Mouse (Mus musculus): ENCODE measurements at regions not wholly inside any gene's neighbourhood (a gene's known extent, or its start where the extent isn't known, plus 50 kb on each side); places are given as distances from the start of the nearest gene placed in this dataset.

GRCm38 (mm10) chr12:110165462-110165861, 113.4 kb upstream of the Dio3 start:
- Histone ChIP-seq H3K27ac (replicated peaks; ENCODE audit: low read depth, low read length) (no peak overlapping the region), H3K4me1 (ENCODE audit: control insufficient read depth, insufficient read depth, low read length) (peaks cover 4% of the 10 kb centered on the region; the same call in 1 of the 2 replicates), H3K9me3 (ENCODE audit: control insufficient read depth, low read length) (no peaks in the 10 kb centered on the region), H3K36me3 (ENCODE audit: control insufficient read depth, insufficient read depth, low read length) (no peaks in the 10 kb centered on the region), H3K4me3 (ENCODE audit: low read depth, low read length) (no peak overlapping the region), H3K27me3 (replicated peaks; ENCODE audit: control insufficient read depth, insufficient read depth, low read length) (no peaks in the 10 kb centered on the region), H3K4me2 (ENCODE audit: low read depth, low read length) (no peak overlapping the region), H3K9ac (ENCODE audit: low read depth, low read length) (no peak overlapping the region)
- ATAC-seq (ENCODE audit: low read depth), result no peak
- WGBS, result 53% methylated on average over 13 of the region's 13 CpGs
- no peak for DNase-seq (ENCODE audit: low spot score)

- ATAC-seq (ENCODE audit: low read depth), result no peak
These were observed 110.5 kb upstream of the Dio3 start for GRCm38 (mm10) chr12:110168407-110168806.

GRCm38 (mm10) chr12:110169261-110169660, 109.6 kb upstream of the Dio3 start:
- H3K4me3 ChIP-seq (ENCODE audit: low read depth, low read length), result no peak overlapping the region
- DNase-seq (ENCODE audit: low spot score) (no peak), ATAC-seq (ENCODE audit: low read depth) (no peak)
- H3K27ac ChIP-seq (replicated peaks; ENCODE audit: low read depth, low read length), result no peak overlapping the region
- no peak overlapping the region for H3K9ac ChIP-seq (ENCODE audit: low read depth, low read length)
- 93% methylated on average over 1 of the region's 1 CpGs for WGBS
- H3K27me3 ChIP-seq (replicated peaks; ENCODE audit: control insufficient read depth, insufficient read depth, low read length), result no peaks in the 10 kb centered on the region
- no peak overlapping the region for H3K4me2 ChIP-seq (ENCODE audit: low read depth, low read length)
- no peaks in the 10 kb centered on the region for H3K36me3 ChIP-seq (ENCODE audit: control insufficient read depth, insufficient read depth, low read length)
- no peaks in the 10 kb centered on the region for H3K4me1 ChIP-seq (ENCODE audit: control insufficient read depth, insufficient read depth, low read length)
- no peaks in the 10 kb centered on the region for H3K9me3 ChIP-seq (ENCODE audit: control insufficient read depth, low read length)

More at GRCm38 (mm10) chr12:110168407-110168806, 110.5 kb upstream of the Dio3 start:
- Histone ChIP-seq H3K9ac (ENCODE audit: low read depth, low read length) (no peak overlapping the region), H3K4me2 (ENCODE audit: low read depth, low read length) (no peak overlapping the region), H3K27ac (replicated peaks; ENCODE audit: low read depth, low read length) (no peak overlapping the region), H3K4me1 (ENCODE audit: control insufficient read depth, insufficient read depth, low read length) (no peaks in the 10 kb centered on the region), H3K9me3 (ENCODE audit: control insufficient read depth, low read length) (no peaks in the 10 kb centered on the region), H3K27me3 (replicated peaks; ENCODE audit: control insufficient read depth, insufficient read depth, low read length) (no peaks in the 10 kb centered on the region), H3K36me3 (ENCODE audit: control insufficient read depth, insufficient read depth, low read length) (no peaks in the 10 kb centered on the region), H3K4me3 (ENCODE audit: low read depth, low read length) (no peak overlapping the region)
- no peak for DNase-seq (ENCODE audit: low spot score)
- WGBS, result 77% methylated on average over 4 of the region's 4 CpGs

GRCm38 (mm10) chr12:110170496-110170895, 108.4 kb upstream of the Dio3 start:
- ATAC-seq (ENCODE audit: low read depth), result no peak

GRCm38 (mm10) chr12:110177826-110178225, 101.0 kb upstream of the Dio3 start:
- DNase-seq (ENCODE audit: low spot score), result no peak
- H3K4me2 ChIP-seq (ENCODE audit: low read depth, low read length), result no peak overlapping the region
- H3K27me3 ChIP-seq (replicated peaks; ENCODE audit: control insufficient read depth, insufficient read depth, low read length), result no peaks in the 10 kb centered on the region
- H3K9me3 ChIP-seq (ENCODE audit: control insufficient read depth, low read length), result no peaks in the 10 kb centered on the region
- H3K36me3 ChIP-seq (ENCODE audit: control insufficient read depth, insufficient read depth, low read length), result no peaks in the 10 kb centered on the region
- H3K4me3 ChIP-seq (ENCODE audit: low read depth, low read length), result no peak overlapping the region
- H3K4me1 ChIP-seq (ENCODE audit: control insufficient read depth, insufficient read depth, low read length), result no peaks in the 10 kb centered on the region
- H3K9ac ChIP-seq (ENCODE audit: low read depth, low read length), result no peak overlapping the region
- no peak for ATAC-seq (ENCODE audit: low read depth)
- 95% methylated on average over 2 of the region's 2 CpGs for WGBS
- H3K27ac ChIP-seq (replicated peaks; ENCODE audit: low read depth, low read length), result no peak overlapping the region

More at GRCm38 (mm10) chr12:110170496-110170895, 108.4 kb upstream of the Dio3 start:
- H3K4me3 ChIP-seq (ENCODE audit: low read depth, low read length), result no peak overlapping the region
- no peaks in the 10 kb centered on the region for H3K36me3 ChIP-seq (ENCODE audit: control insufficient read depth, insufficient read depth, low read length)
- no peak overlapping the region for H3K27ac ChIP-seq (replicated peaks; ENCODE audit: low read depth, low read length)
- H3K27me3 ChIP-seq (replicated peaks; ENCODE audit: control insufficient read depth, insufficient read depth, low read length), result no peaks in the 10 kb centered on the region
- 87% methylated on average over 8 of the region's 8 CpGs for whole genome bisulfite sequencing
- no peak for DNase-seq (ENCODE audit: low spot score)
- no peak overlapping the region for H3K9ac ChIP-seq (ENCODE audit: low read depth, low read length)
- no peaks in the 10 kb centered on the region for H3K9me3 ChIP-seq (ENCODE audit: control insufficient read depth, low read length)
- no peak overlapping the region for H3K4me2 ChIP-seq (ENCODE audit: low read depth, low read length)
- H3K4me1 ChIP-seq (ENCODE audit: control insufficient read depth, insufficient read depth, low read length), result no peaks in the 10 kb centered on the region

- Histone ChIP-seq H3K36me3 (ENCODE audit: control insufficient read depth, insufficient read depth, low read length) (no peaks in the 10 kb centered on the region), H3K4me3 (ENCODE audit: low read depth, low read length) (no peak overlapping the region), H3K27me3 (replicated peaks; ENCODE audit: control insufficient read depth, insufficient read depth, low read length) (peaks cover 45% of the 10 kb centered on the region), H3K27ac (replicated peaks; ENCODE audit: low read depth, low read length) (no peak overlapping the region), H3K9ac (ENCODE audit: low read depth, low read length) (no peak overlapping the region), H3K4me2 (ENCODE audit: low read depth, low read length) (no peak overlapping the region), H3K4me1 (ENCODE audit: control insufficient read depth, insufficient read depth, low read length) (peaks cover 10% of the 10 kb centered on the region), H3K9me3 (ENCODE audit: control insufficient read depth, low read length) (no peaks in the 10 kb centered on the region)
- WGBS, result 50% methylated on average over 6 of the region's 6 CpGs
- DNase-seq (ENCODE audit: low spot score), result no peak
- no peak for ATAC-seq (ENCODE audit: low read depth)
These were observed 95.4 kb upstream of the Dio3 start for GRCm38 (mm10) chr12:110183473-110183872.

DNA sequence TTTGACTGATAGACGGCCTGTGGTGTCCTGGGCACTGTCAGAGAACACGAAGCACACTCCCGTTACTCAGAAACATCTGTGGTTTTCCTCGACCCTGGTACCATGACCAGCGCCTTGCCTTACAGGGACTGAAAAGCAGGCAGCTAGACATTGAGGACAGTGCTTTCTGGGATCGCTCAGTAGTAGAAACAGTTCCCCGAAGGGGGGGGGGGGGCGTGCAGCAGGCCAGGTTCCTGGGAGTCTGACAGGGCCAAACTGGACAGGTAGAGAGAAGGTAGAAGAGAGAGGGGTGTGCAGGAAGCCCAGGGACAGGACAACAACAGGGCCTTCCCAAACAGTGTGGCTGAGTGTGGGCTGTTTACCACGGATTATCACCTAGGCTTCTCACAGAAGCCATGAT, 93.5 kb upstream of the Dio3 start:
- no peak for ATAC-seq (ENCODE audit: low read depth)
- H3K4me1 ChIP-seq (ENCODE audit: control insufficient read depth, insufficient read depth, low read length), result peaks cover 18% of the 10 kb centered on the region
- WGBS, result 45% methylated on average over 9 of the region's 9 CpGs

DNA sequence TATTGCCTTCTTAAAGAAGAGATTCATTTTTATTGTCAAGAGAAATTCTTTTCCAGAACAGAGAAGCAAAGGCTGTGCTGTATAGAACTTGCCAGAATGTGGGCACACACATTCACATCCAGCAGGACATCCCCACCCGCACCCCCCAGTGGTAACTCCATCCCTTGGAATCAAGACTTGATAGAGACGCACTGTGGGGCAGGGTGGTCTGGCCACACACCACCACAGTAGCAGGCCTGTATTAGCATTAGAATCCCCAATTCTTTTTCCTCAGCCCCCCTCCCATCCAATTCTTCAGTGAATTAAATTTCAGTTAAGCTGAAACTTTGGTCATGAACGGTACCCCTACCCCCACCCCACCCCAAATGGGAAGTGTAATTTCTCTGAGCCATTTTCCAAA, 92.5 kb upstream of the Dio3 start:
- H3K4me2 ChIP-seq (ENCODE audit: low read depth, low read length), result no peak overlapping the region
- 25% methylated on average over 3 of the region's 3 CpGs for WGBS
- peaks cover 71% of the 10 kb centered on the region for H3K27me3 ChIP-seq (replicated peaks; ENCODE audit: control insufficient read depth, insufficient read depth, low read length)
- H3K9me3 ChIP-seq (ENCODE audit: control insufficient read depth, low read length), result no peaks in the 10 kb centered on the region
- no peaks in the 10 kb centered on the region for H3K36me3 ChIP-seq (ENCODE audit: control insufficient read depth, insufficient read depth, low read length)
- H3K4me1 ChIP-seq (ENCODE audit: control insufficient read depth, insufficient read depth, low read length), result peaks cover 18% of the 10 kb centered on the region
- DNase-seq (ENCODE audit: low spot score) (no peak), ATAC-seq (ENCODE audit: low read depth) (no peak)
- H3K9ac ChIP-seq (ENCODE audit: low read depth, low read length), result no peak overlapping the region
- no peak overlapping the region for H3K27ac ChIP-seq (replicated peaks; ENCODE audit: low read depth, low read length)
- H3K4me3 ChIP-seq (ENCODE audit: low read depth, low read length), result no peak overlapping the region

More for the DNA sequence above, 93.5 kb upstream of the Dio3 start:
- no peak overlapping the region for H3K4me2 ChIP-seq (ENCODE audit: low read depth, low read length)
- H3K27me3 ChIP-seq (replicated peaks; ENCODE audit: control insufficient read depth, insufficient read depth, low read length), result peaks cover 61% of the 10 kb centered on the region
- H3K4me3 ChIP-seq (ENCODE audit: low read depth, low read length), result no peak overlapping the region
- no peaks in the 10 kb centered on the region for H3K9me3 ChIP-seq (ENCODE audit: control insufficient read depth, low read length)
- no peak overlapping the region for H3K27ac ChIP-seq (replicated peaks; ENCODE audit: low read depth, low read length)
- no peak overlapping the region for H3K9ac ChIP-seq (ENCODE audit: low read depth, low read length)
- H3K36me3 ChIP-seq (ENCODE audit: control insufficient read depth, insufficient read depth, low read length), result no peaks in the 10 kb centered on the region
- no peak for DNase-seq (ENCODE audit: low spot score)

DNA sequence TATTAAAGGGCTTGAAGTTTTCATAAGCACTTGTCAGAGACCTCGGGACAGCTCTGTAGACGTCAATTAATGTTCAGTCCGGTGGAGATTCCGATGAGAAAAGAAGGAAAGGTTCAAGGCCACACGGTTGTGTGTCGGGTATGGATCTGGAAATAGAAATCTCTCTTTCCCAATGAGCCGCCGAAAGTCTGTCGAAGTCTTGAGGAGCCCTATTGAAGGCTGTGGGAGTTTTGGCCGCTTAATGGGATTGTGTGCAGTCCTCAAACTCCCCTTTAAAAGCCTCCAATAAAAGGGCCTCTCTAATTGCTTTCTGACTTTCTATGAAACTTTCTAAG, 92.0 kb upstream of the Dio3 start:
- H3K4me1 ChIP-seq (ENCODE audit: control insufficient read depth, insufficient read depth, low read length), result peaks cover 18% of the 10 kb centered on the region
- H3K9me3 ChIP-seq (ENCODE audit: control insufficient read depth, low read length), result no peaks in the 10 kb centered on the region
- 15% methylated on average over 10 of the region's 10 CpGs for WGBS
- no peak overlapping the region for H3K9ac ChIP-seq (ENCODE audit: low read depth, low read length)
- no peak overlapping the region for H3K4me3 ChIP-seq (ENCODE audit: low read depth, low read length)
- H3K27me3 ChIP-seq (replicated peaks; ENCODE audit: control insufficient read depth, insufficient read depth, low read length), result peaks cover 76% of the 10 kb centered on the region
- no peak overlapping the region for H3K4me2 ChIP-seq (ENCODE audit: low read depth, low read length)
- H3K27ac ChIP-seq (replicated peaks; ENCODE audit: low read depth, low read length), result no peak overlapping the region
- DNase-seq (ENCODE audit: low spot score), result no peak
- no peak for ATAC-seq (ENCODE audit: low read depth)
- no peaks in the 10 kb centered on the region for H3K36me3 ChIP-seq (ENCODE audit: control insufficient read depth, insufficient read depth, low read length)
